Mouse (Mus musculus): ENCODE results near the gene Tbx4.

- no peak for TF ChIP-seq CTCF (IDR thresholded peaks at IDR 0.05; ENCODE audit: insufficient read depth, low read length)
- TF ChIP-seq POLR2A (IDR thresholded peaks at IDR 0.05; ENCODE audit: borderline replicate concordance, extremely low read depth, low read depth, low read length) = no peak
Observed at GRCm38 (mm10) chr11:85836523-85837290, 49.5 kb upstream of the Tbx4 start.
